Mouse (Mus musculus) CH12.LX (cell line): Measurements from ENCODE around the gene Sertad1.

ENCODE experiments used
- CTCF ChIP-seq, 2 experiments: IDR thresholded peaks in 1 of 2; conservative IDR thresholded peaks in 1 of 2; 2 replicates each; pipeline ENCODE4 v1.5.1; 2011 to 2012; ENCODE audit warnings: low read depth in 2 of 2, low read length in 2 of 2, improper control_type of control experiment in 1 of 2, inconsistent platforms in 1 of 2, mild to moderate bottlenecking in 1 of 2, moderate library complexity in 1 of 2
- EP300 ChIP-seq: IDR thresholded peaks from 2 replicates; pipeline ENCODE4 v1.6.1; 2011; ENCODE audit warnings: low read length, improper control_type of control experiment
- KAT2A ChIP-seq: IDR thresholded peaks from 2 replicates; pipeline ENCODE4 v1.6.1; 2012; ENCODE audit warnings: low read length, improper control_type of control experiment, inconsistent platforms; ENCODE audit not compliant: insufficient replicate concordance
- POLR2A ChIP-seq: IDR thresholded peaks from 2 replicates; pipeline ENCODE4 v1.6.1; 2011; ENCODE audit warnings: low read depth, mild to moderate bottlenecking, improper control_type of control experiment, low read length
- RCOR1 ChIP-seq: conservative IDR thresholded peaks from 2 replicates; pipeline ENCODE4 v1.6.1; 2012; ENCODE audit warnings: low read depth, mild to moderate bottlenecking, inconsistent platforms, low read length, improper control_type of control experiment
- TBP ChIP-seq: conservative IDR thresholded peaks from 2 replicates; pipeline ENCODE4 v1.6.1; 2011; ENCODE audit warnings: low read depth, low read length, improper control_type of control experiment
- TCF12 ChIP-seq: IDR thresholded peaks from 2 replicates; pipeline ENCODE4 v1.6.1; 2014; ENCODE audit warnings: low read depth, mild to moderate bottlenecking, inconsistent platforms, low read length, improper control_type of control experiment

GRCm38 (mm10) chr7:27473156-27473834 is 13.4 kb upstream of the Sertad1 start, which contains the start of gene Sertad3:
- peak; percentile 51 for TF ChIP-seq POLR2A
- no peak for TF ChIP-seq RCOR1
- TF ChIP-seq TBP, result peak; percentile 48; the same call in 1 of the 2 replicates
- no peak for TF ChIP-seq CTCF (conservative IDR thresholded peaks at IDR 0.05 in 1 of 2, IDR thresholded peaks at IDR 0.05 in 1 of 2; ENCODE audit: low read depth in 2 of 2, low read length in 2 of 2)
- peak; percentile 19; the same call in 1 of the 2 replicates for TF ChIP-seq TCF12
- TF ChIP-seq EP300, result no peak
- TF ChIP-seq KAT2A, result no peak
